Mouse (Mus musculus) MEL-GATA-1-ER (cell line): ENCODE results near the gene Mast4.
A peak's percentile ranks its signal among the peaks of the same experiment; 100 is the strongest.

Source experiments
- DNase-seq: peaks from one replicate; pipeline ENCODE4 v3.0.0-alpha.2; 2012; ENCODE audit warnings: low read depth; ENCODE audit errors: extremely low read depth

The Mast4 gene

GRCm38 (mm10) chr13:103199823-103200660, 134.3 kb downstream of the Mast4 start:
- no peak for DNase-seq

GRCm38 (mm10) chr13:103198210-103198940, 135.9 kb downstream of the Mast4 start:
- DNase-seq, result no peak

GRCm38 (mm10) chr13:103196307-103196706, 138.0 kb downstream of the Mast4 start:
- DNase-seq, result no peak

GRCm38 (mm10) chr13:103195847-103196246, 138.4 kb downstream of the Mast4 start:
- DNase-seq, result no peak

GRCm38 (mm10) chr13:103183566-103183965, 150.7 kb downstream of the Mast4 start:
- no peak for DNase-seq

- no peak for DNase-seq
Measured at GRCm38 (mm10) chr13:103181836-103182235, 152.5 kb downstream of the Mast4 start.

GRCm38 (mm10) chr13:103176871-103177270, 157.4 kb downstream of the Mast4 start:
- no peak for DNase-seq

GRCm38 (mm10) chr13:103174431-103174830, 159.9 kb downstream of the Mast4 start:
- DNase-seq, result no peak

GRCm38 (mm10) chr13:103173545-103174182, 160.6 kb downstream of the Mast4 start:
- no peak for DNase-seq

GRCm38 (mm10) chr13:103151944-103152343, 182.4 kb downstream of the Mast4 start:
- no peak for DNase-seq

GRCm38 (mm10) chr13:103151171-103151570, 183.1 kb downstream of the Mast4 start:
- DNase-seq, result no peak

- no peak for DNase-seq
Measured at GRCm38 (mm10) chr13:103150671-103151070, 183.6 kb downstream of the Mast4 start.

GRCm38 (mm10) chr13:103149415-103149814, 184.9 kb downstream of the Mast4 start:
- DNase-seq, result no peak

- DNase-seq, result peak; percentile 6
Measured at GRCm38 (mm10) chr13:103144343-103144742, 190.0 kb downstream of the Mast4 start.

GRCm38 (mm10) chr13:103141304-103141703, 193.0 kb downstream of the Mast4 start:
- DNase-seq, result no peak

GRCm38 (mm10) chr13:103140051-103140450, 194.2 kb downstream of the Mast4 start:
- DNase-seq, result no peak

GRCm38 (mm10) chr13:103138298-103138697, 196.0 kb downstream of the Mast4 start:
- no peak for DNase-seq

GRCm38 (mm10) chr13:103135224-103135883, 198.9 kb downstream of the Mast4 start:
- no peak for DNase-seq

GRCm38 (mm10) chr13:103131781-103132180, 202.5 kb downstream of the Mast4 start:
- DNase-seq, result no peak

- no peak for DNase-seq
Measured at GRCm38 (mm10) chr13:103129130-103129797, 205.0 kb downstream of the Mast4 start.

GRCm38 (mm10) chr13:103128729-103129128, 205.6 kb downstream of the Mast4 start:
- DNase-seq, result no peak
